Mouse (Mus musculus) mouse trophoblast stem cell (cell line): ENCODE measurements around the gene Higd2a.
"Not testable (repeated sequence)": the region's sequence is repeated elsewhere in the genome, so short reads cannot be mapped to it uniquely, and the experiment has no call there.

Experiments
- in situ Hi-C, 2 experiments: fragments of 300-500 bp; cut with MseI, MboI; formaldehyde crosslinking; loops; 2 replicates in 1 of 2; 3 replicates in 1 of 2; pipeline ENCODE4 v1.15.1; 2025

The Higd2a gene

DNA sequence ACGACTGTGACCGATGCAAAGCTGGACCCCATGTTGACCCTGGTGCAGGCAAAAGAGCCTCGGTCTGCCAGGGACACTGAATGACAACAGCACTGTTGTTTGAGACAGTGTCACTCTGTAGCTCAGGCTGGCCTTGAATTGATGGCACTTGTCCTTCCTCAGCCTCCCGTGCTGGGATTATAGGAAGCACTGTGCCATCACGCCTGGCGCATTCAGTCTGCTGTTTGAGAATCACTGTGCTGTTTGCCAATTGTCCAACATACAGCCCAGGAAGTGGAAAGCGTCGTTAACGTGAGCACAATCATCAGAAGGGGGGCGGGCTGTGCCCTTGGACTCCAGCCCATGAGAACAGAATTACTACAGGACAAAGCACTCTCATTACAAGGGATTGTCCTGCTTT lies 7.9 kb upstream of the Higd2a start:
- in situ Hi-C loops: no loop called here

DNA sequence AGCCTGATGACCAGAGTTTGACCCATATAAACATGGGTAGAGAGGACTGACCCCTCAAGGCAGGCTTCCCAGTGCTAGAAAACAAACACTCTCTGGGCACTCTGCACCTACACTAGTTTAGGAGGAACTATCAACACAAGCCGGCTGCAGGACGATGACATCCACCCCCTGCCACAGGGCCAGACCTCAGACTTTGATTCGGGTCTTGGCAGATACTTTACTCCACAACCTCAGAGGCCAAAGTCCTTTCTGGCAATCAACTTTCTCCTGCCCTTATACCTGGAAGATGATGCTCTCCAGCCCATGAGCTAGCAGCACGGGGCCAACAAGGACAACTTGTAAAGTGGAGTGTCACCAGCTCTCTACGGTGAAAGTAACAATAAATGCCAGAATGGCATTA lies 7.1 kb upstream of the Higd2a start:
- in situ Hi-C loops: no loop called here

DNA sequence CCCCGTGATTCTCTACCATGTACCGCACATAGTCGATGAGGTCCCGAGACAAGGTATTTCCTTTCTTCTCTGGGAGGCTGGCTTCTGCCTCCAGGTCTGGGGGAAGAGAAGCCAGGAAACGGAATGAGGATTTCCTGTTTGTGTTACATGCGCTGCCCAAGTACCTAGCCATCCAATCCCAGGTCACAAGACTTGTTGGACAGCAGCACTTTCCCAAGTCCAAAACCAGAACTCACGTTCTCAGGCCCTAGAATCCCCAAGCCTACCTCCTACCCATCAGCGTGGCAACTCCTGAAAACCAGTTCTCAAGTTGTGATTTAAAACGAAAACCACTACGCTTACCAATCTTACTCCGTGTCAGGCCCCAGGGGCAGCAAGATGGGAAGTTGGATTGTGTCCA lies 4.2 kb upstream of the Higd2a start:
- in situ Hi-C loops: no loop called here

DNA sequence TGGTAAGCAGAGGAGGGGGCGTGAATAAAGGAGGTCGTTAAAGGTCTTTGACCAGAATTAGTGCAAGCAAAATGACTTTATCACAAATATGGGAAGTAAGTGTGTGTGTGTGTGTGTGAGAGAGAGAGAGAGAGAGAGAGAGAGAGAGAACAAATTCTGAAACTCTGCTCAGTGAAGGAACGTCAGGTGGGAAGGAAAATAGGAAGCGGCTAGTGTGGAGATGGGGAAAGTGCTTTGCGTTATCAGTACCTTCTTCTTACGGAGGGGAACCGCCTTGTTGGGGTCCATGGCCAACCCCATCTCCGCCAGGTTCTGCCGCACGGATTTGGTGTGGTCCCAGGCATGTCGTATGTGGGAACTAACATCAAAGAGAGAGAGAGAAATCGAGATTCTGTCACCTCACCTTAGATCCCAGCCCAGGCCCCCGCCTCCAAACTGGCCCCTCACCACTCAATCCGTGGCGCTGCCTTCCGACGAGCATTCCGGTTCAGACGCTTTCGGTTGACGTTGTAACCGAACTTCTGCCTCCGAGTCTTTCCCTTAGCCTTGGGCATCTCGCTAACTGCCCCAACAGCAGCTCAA lies 502 bp upstream of the Higd2a start:
- in situ Hi-C loops: no loop called here

DNA sequence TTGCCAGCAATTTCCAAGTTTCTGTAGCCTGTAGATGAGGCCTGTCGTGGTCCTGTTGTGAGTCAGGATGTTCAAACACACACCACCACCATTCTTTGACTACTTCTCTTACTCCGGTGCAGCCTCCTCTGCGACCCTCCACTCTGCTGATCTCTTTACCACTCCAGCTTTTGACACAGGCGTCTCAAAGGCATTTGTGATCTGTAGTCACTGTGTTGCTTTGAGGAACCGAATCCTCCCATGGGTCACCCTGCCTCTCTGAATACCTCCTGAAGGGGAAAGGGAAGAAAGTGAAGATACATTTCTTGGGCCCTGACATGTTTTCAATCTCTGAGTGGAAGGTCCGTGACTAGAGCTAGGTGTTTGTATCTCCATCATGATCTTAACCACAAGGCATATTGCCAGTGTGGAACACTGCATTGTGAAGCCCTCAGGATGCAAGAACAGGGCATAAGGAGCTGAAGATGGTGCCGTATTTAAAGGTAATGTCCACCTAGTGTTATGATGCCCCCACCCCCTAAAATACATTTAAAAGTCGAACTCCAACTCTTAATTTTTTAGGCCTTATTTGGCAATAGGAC lies 1.9 kb downstream of the Higd2a start:
- in situ Hi-C loops: no loop called here

DNA sequence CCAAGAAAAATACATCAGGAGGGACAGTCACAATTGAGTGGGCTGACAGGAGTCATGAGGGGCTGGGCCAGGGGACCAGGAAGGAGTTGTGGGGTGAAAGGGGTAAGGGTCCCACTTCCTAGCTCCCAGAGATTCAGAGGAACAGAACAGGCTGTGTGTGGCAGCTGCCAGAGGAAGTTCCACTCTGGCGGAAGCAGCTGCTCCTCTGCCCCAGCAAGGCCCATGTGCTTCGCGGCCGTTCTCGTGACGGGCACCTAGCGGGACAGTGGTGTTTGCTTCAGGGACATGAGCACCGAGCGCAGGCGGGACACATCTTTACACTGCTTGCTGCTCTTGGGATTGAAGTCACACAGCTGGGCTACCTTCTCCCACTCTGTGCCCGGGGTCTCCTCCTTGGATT lies 3.6 kb downstream of the Higd2a start:
- in situ Hi-C loops: no loop called here

DNA sequence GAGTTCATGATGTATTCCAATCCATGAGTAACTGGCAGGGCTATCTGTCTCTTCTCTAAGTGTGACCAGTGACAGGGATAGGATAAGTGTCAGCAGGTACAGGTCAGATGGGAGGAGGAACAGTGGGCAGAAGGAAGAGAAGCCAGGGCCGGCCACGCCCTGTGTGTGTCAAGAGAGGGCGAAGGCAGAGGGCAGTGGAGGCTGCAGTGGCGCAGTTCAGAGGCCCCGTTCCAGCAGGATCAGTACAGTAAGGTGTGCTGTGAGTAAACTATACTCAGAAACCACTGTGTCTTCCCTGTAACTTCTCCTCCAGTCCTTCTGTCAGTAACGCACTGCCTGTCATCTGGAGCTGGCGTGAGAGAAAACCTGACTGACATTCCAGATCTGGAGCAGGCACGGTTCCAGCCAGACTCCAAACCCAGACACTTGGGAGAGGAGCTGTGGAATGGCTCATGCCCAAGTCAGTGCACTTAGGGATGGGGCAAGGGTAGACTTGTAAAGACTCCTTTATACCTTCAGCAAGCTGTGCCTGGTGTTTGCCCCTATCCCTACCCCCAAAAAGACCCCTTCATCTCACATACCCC lies 6.2 kb downstream of the Higd2a start:
- in situ Hi-C loops: no loop called here

DNA sequence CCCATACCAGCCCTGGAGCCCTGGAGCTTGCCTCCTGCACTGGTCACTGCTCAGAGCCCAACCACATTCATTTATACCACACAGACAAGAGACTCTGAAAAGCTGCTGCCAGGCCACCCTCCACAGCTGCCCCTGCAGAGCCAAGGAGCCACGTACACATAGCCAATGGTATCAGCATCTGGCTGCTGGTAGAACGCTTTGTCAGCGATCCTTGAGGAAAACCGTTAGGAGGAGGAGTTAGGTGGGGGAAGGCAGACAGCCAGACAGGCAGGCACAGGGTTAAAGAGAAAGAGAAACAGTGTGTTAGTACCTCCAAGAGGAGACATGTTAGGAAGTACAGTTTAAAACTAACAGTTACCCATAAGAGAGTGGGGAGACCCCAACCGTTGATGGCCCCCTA lies 6.9 kb downstream of the Higd2a start:
- in situ Hi-C loops: no loop called here

DNA sequence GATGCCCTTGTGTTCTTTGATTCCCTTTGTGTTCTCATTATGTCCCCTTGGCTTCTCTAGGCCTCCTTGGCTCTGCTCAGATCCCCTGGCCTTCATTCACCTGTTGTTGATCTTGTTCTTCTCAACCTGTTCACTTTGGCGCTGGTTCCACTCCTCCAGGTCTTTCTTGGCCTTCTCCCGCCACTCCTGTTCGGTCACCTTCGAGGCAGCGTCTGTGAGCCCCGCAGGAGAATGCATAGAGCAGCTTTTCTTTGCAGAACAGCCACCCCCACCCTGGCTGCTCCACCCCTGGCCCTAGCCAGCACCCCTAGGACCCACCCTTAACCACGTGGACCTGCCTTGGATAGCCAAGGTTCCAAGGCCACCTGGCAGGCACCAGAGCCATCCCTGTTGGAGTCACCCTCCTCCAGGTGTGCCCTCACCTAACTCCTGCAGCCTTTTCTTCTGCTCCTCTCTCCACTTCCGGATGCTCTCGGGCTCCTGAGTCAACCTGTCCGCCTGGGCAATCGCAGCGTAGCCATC lies 8.7 kb downstream of the Higd2a start:
- in situ Hi-C loops: no loop called here

DNA sequence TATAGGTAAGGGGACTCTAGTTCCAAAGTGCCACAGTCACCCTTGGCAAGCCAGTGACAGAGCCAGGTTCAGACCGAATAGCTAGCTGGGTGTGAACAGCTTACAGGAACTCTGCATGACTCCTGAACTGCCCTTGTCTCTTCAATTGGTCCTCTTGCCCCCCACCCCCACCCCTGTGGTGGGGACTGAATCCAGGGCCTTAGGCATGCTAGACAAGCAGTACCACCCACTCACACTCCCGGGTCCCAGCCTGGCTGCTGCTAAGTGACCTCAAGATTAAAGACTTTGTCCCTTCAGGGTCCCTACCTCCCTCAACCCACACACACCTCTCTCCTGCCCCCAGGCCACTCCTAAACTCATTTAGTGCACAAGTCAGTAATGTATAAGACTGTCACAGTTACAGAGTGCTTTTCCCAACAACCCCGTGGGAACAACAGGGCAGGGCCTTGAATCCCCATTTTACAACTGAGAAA lies 12.7 kb downstream of the Higd2a start:
- in situ Hi-C loops: no loop called here

DNA sequence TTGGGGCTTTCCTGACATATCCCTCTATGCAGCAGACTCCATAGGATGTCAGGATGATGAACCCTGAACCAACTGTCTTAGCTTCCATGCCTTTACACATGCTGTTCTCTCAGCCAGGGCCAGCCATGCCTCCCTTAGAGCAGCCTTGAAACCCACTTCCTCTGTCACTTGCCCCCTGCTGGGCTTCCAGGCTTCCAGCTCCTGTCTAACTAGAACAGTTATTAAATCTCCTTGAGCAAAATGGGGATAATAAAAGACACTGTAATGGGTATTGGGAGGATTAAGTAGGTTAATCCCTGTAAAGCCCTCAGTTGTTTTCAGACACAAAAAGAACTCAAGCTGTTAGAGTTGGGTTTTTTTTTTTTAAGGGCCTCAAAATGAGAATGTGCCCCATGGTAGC lies 13.5 kb downstream of the Higd2a start:
- in situ Hi-C loops: no loop called here

DNA sequence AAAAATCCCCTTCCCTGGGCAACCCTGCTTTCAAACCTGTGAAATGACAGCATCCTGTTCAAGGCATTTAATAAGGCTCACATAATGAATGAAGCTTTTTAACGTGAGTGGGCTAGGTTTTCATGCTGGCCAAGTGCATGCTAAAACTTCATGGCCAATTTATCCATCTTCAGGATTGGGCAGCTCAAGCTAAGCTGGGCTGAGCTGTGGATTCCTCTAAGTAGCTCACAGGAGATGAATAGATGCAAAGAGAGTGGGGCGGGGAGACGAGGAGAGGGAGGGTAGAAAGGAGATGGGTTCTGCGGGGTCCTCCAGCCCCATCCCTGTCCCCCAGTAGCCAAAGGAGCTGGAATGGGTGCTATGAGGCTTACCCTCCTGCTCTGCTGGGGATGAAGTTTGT lies 14.2 kb downstream of the Higd2a start:
- in situ Hi-C loops: no loop called here

DNA sequence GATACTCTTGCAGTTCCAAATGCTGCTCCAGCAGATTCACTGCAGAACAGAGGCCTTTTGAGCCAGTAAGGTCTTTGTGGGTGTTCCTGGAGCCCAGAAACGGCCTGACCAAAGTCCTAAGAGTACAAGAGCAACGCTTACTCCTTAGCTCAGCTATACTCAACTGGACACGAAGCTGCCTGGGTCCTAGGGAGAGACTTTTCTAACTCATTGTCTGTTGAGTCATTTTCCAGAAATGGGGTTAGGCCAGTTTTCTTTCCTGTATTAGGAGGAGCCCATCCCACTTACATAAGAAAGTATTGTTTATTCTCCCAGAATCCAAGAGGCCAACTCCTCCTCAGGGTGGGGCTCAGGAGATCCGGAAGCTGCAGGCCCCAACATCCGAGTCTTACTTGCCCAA lies 15.4 kb downstream of the Higd2a start:
- in situ Hi-C loops: no loop called here

DNA sequence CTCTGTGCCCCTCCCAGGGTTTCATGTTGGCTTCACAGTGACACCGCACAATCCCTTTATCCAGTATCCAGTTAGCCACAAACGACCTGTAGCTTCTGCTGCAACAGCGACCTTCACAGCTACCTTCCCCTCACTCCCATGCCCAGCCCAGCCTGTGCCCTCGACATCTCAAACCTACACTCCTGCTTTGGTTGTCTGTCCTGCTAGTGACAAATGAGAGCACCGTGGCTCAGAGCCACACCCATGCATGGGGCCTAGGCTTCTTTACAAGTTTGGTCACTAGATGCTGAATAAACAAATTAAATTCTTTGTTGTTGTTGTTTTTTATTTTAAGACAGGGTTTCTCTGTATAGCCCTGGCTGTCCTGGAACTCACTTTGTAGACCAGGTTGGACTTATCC lies 17.2 kb downstream of the Higd2a start:
- in situ Hi-C loops: no loop called here

DNA sequence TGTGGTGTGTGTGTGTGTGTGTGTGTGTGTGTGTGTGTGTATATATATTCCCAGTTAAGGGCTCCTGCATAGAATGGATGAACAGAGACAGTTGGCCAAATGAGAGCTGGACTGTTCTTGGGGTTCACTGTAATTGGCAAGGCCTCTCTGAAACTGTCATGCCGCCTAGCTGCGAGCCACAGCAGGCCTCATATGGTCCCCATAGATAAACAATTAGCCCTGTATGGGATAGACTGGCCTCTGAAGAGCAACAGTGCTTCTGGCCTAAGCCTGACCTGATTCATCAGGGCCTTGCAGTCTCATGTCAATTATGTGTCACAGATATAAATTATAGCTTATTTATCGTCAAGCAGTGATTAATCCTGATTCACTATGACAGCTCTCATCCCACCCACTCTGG lies 18.0 kb downstream of the Higd2a start:
- in situ Hi-C loops: no loop called here

DNA sequence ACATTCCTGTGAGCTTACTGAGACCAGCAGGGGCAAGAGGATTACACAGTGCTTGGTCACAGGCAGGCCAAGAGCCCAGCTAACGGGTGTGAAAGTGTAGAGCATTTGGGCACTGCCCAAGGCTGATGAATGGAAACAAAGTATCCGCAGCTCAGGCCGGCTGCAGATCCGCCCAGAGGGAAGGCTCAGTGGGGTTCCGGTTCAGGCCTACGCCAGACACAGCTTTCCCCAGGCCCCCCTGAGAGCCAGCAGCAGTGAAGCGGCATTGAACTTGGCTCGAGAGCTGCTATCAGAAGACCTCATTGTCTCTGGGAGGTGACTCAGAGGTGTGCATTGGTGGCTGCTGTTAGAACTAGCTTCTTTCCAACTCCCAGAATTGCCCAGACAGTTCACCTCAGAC lies 18.7 kb downstream of the Higd2a start:
- in situ Hi-C loops: no loop called here

DNA sequence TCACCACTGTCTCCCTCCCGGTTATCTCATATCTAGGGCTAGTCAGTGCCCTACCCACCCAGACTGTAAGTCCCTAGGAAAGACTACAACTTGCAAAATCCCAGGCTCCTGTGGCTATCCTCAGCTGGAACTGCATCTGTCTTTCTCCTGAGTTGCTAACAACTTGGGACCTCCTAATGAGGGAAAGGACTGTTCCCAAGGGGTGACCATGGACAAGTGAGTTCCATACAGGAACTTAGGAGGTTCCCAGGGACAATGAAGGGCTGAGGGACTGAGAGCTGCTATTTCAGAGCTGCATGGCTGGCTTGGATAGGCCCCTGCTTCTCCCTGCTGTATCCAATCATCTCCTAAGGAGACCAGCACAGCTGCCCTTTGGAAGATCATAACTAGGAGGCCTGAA lies 19.3 kb downstream of the Higd2a start:
- in situ Hi-C loops: no loop called here

DNA sequence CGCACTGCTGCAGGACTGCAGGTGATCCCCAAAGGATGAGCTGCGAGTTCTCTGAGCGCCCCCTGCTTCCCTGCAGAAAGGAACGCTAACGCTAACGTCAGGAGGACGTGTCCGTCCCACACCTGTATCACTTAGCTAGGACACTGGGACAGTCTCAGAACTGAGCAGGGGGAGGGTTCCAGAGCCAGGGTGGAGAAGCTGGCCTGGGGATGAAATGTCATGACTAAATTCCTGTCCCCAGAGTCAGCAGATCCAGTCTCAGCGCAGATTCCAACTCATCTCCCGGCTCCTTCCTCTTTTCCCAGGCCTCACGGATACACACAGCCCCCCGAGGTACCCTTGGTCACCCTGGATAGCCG lies 20.6 kb downstream of the Higd2a start:
- in situ Hi-C loops: no loop called here

DNA sequence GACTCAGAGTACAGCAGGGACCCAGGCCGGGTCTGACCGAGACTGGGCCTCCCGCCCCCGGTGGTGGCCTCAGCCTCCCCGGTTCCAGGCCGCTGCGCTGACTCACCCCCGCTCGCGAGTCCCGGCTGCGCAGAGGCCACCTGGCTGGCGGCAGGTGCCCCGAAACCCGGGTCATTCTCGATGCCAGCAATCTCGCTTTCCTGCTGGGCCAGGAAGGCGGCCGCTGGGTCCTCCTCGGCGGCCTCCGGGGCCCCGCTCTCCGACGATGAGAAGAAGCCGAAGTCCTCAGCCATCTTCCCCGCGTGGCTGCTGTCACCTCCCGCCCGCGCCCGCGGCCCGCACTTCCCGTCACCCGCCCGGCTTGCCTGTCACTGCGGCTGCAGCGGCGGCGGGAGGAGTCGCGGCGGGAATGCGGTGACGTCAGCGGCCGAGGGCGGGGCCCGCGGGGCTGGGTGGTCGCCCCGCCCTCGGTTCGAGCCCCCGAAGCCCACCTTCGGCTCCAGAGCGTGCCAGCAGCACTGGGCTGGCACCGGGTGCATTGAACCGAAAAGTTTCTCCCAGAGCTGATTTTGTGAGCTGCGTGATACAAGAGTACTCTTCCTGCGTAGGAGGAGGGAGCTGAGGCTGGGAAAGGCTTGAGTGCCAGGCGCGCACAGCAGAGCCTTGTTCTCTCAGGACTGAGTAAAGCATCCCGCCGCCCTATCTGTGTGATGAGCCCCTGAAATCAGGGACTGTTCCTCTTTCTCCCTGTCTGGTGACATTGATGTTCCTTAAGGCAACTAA lies 21.2 kb downstream of the Higd2a start, which contains the start of gene Cltb:
Cltb (minus strand) TSS at position 373 of the 783 bp plus-strand sequence.
- in situ Hi-C loops: no loop called here

DNA sequence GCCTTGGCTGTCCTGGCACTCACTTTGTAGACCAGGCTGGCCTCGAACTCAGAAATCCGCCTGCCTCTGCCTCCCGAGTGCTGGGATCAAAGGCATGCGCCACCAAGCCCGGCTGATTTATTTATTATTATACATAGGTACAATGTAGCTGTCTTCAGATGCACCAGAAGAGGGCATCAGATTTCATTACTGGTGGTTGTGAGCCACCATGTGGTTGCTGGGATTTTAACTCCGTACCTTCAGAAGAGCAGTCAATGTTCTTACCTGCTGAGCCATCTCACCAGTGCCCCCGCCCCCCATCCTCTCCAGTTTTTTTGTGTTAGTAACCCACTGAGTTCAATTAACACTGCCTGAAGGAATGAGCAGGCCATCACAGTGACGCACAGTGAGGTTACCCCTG lies 23.1 kb downstream of the Higd2a start:
- in situ Hi-C loops: not testable (repeated sequence)

DNA sequence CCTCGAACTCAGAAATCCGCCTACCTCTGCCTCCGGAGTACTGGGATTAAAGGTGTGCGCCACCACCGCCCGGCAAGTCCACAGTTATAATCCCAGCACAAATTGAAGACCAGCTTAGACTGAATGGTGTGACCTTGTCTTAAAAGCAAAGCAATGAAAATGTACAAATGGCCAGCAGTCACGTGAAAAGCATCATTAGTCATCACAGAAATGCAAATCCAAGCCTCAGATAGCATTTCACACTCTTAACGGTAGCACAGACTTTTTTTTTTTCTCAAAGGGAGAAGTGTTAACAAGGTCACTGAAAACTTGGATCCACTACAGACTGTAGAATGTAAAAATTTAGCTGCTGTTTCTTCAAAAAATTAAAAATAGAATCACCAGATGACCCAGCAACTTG lies 26.3 kb downstream of the Higd2a start:
- in situ Hi-C loops: no loop called here

DNA sequence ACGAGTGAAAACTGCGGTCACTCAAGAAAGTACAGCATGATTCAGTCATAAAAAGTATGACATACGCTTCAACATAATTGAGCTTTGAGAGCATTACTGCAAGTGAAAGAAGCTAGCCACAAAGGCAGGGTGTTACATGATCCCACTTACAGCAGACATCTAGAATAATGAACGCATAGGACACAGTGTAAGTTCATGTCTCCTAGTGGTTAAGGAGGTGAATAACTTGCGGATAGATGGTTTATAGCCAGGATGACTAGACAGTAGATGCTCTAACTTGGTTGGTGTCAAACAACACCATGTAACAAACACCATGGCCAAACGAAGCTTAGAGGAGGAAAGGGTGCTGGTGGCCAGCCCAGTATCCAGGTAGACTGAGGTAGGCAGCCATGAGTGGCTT lies 27.0 kb downstream of the Higd2a start:
- in situ Hi-C loops: no loop called here
